Mouse (Mus musculus) heart, postnatal 10 days (tissue): ENCODE measurements at regions not wholly inside any gene's neighbourhood (a gene's known extent, or its start where the extent isn't known, plus 50 kb on each side); places are given as distances from the start of the nearest gene placed in this dataset.

Source experiments
- DNase-seq, 2 experiments: peaks; one replicate each; pipeline ENCODE4 v3.0.0; 2021
- intact Hi-C: fragments of 180-260 bp; cut with DNase I; formaldehyde crosslinking; loops from one replicate; pipeline ENCODE4 v1.15.1; 2025

- intact Hi-C loops, result no loop called here
- no peak for DNase-seq
Observed at GRCm38 (mm10) chr3:102574320-102574719, 104.6 kb downstream of the Ngf start.

GRCm38 (mm10) chr3:102576896-102577295, 107.2 kb downstream of the Ngf start:
- intact Hi-C loops, result no loop called here

GRCm38 (mm10) chr3:102581830-102582229, 112.1 kb downstream of the Ngf start:
- DNase-seq, result no peak
- intact Hi-C loops, result no loop called here

More at GRCm38 (mm10) chr3:102576896-102577295, 107.2 kb downstream of the Ngf start:
- DNase-seq, result no peak

GRCm38 (mm10) chr3:102585136-102585535, 115.4 kb downstream of the Ngf start:
- no peak for DNase-seq
- intact Hi-C loops, result no loop called here

- intact Hi-C loops, result no loop called here
- DNase-seq, result no peak
Observed at GRCm38 (mm10) chr3:102586221-102586620, 116.5 kb downstream of the Ngf start.

- intact Hi-C loops, result no loop called here
- no peak for DNase-seq
Observed at GRCm38 (mm10) chr3:102592041-102592440, 122.3 kb downstream of the Ngf start.

- DNase-seq, result no peak
- intact Hi-C loops, result no loop called here
Observed at GRCm38 (mm10) chr3:102596944-102597551, 127.3 kb downstream of the Ngf start.

- intact Hi-C loops, result no loop called here
- DNase-seq, result no peak
Observed at GRCm38 (mm10) chr3:102599061-102599460, 129.3 kb downstream of the Ngf start.

- no peak for DNase-seq
- intact Hi-C loops, result no loop called here
Observed at GRCm38 (mm10) chr3:102602766-102603165, 131.6 kb upstream of the Tspan2 start.

GRCm38 (mm10) chr3:102605284-102605683, 129.0 kb upstream of the Tspan2 start:
- no peak for DNase-seq
- intact Hi-C loops, result no loop called here

- DNase-seq, result no peak
- intact Hi-C loops, result no loop called here
Observed at GRCm38 (mm10) chr3:102610970-102611369, 123.4 kb upstream of the Tspan2 start.

GRCm38 (mm10) chr3:102611398-102612366, 122.6 kb upstream of the Tspan2 start:
- peak; percentile 2 to 4 for DNase-seq
- intact Hi-C loops, result no loop called here

- intact Hi-C loops, result no loop called here
- no peak for DNase-seq
Observed at GRCm38 (mm10) chr3:102619666-102620377, 114.5 kb upstream of the Tspan2 start.

GRCm38 (mm10) chr3:102636076-102636475, 98.3 kb upstream of the Tspan2 start:
- DNase-seq, result no peak
- intact Hi-C loops, result no loop called here

GRCm38 (mm10) chr3:102636674-102637073, 97.7 kb upstream of the Tspan2 start:
- peak; percentile 18 to 26 for DNase-seq
- intact Hi-C loops, result no loop called here

GRCm38 (mm10) chr3:102644276-102644940, 89.9 kb upstream of the Tspan2 start:
- no peak for DNase-seq

GRCm38 (mm10) chr3:102648450-102648849, 85.9 kb upstream of the Tspan2 start:
- intact Hi-C loops, result no loop called here
- no peak for DNase-seq

More at GRCm38 (mm10) chr3:102644276-102644940, 89.9 kb upstream of the Tspan2 start:
- intact Hi-C loops, result no loop called here

- DNase-seq, result no peak
- intact Hi-C loops, result no loop called here
Observed at GRCm38 (mm10) chr3:102654962-102655361, 79.4 kb upstream of the Tspan2 start.

GRCm38 (mm10) chr3:102657116-102657515, 77.2 kb upstream of the Tspan2 start:
- no peak for DNase-seq
- intact Hi-C loops, result no loop called here

GRCm38 (mm10) chr3:102657531-102658060, 76.7 kb upstream of the Tspan2 start:
- intact Hi-C loops, result no loop called here
- no peak for DNase-seq
